Mouse (Mus musculus) cerebellum, adult 2 months (tissue): ENCODE data around the gene Cd82. TPM values are rescaled to one million over a fixed set of nuclear protein-coding genes. Genes with fewer than 3 reads are reported as not detected.

Source experiments
- DNase-seq, 2 experiments: peaks; one replicate each; pipeline ENCODE4 v3.0.0; 2021
- H3K27ac ChIP-seq: fragments of 200-500 bp; 2 replicates; pipeline ENCODE4 v1.5.1; 2012; ENCODE audit warnings: low read length, control low read depth, inconsistent platforms; ENCODE audit not compliant: insufficient read depth
- H3K27me3 ChIP-seq: fragments of 200-500 bp; 2 replicates; pipeline ENCODE4 v1.6.1; 2012; ENCODE audit warnings: inconsistent platforms, mild to moderate bottlenecking, low read length, moderate library complexity; ENCODE audit not compliant: control insufficient read depth, insufficient read depth
- H3K4me1 ChIP-seq: fragments of 200-500 bp; 2 replicates; pipeline ENCODE4 v1.6.1; 2011; ENCODE audit warnings: low read length; ENCODE audit not compliant: control insufficient read depth, insufficient read depth
- H3K4me3 ChIP-seq: fragments of 200-500 bp; replicated peaks from 2 replicates; pipeline ENCODE3; 2011; ENCODE audit warnings: mild to moderate bottlenecking, low read depth, low read length, control low read depth; ENCODE audit not compliant: insufficient read depth
- CTCF ChIP-seq: fragments of 200-500 bp; IDR thresholded peaks from 2 replicates; pipeline ENCODE4 v1.5.1; 2011; ENCODE audit warnings: low read depth, mild to moderate bottlenecking, control low read depth, low read length, moderate library complexity, borderline replicate concordance; ENCODE audit not compliant: insufficient read depth
- POLR2A ChIP-seq: fragments of 200-500 bp; IDR thresholded peaks from 2 replicates; pipeline ENCODE4 v1.6.1; 2011; ENCODE audit warnings: low read length, control low read depth, borderline replicate concordance; ENCODE audit not compliant: insufficient read depth
- WGBS: fragments of 180-500 bp; shearing (Covaris S2); methylation state at CpG from one replicate; pipeline ENCODE4 v1.1.7; 2018; 5-methylcytosine and 5-hydroxymethylcytosine counted together
- polyA plus RNA-seq: library from polyadenylated mRNA; depleted of rRNA; stranded (reverse); fragments of >200 nt; gene quantifications from 2 replicates; pipeline ENCODE4 v1.2.3, GENCODE M21; 2012

Gene Cd82
- polyA plus RNA-seq, 1 experiment: 47.4 TPM

- TF ChIP-seq CTCF (no peak), POLR2A (no peak)
- 63% methylated on average over 6 of the region's 6 CpGs for WGBS
- no peak for DNase-seq
- Histone ChIP-seq H3K4me3 (no peak overlapping the region), H3K27ac (no peak overlapping the region), H3K4me1 (no peaks in the 10 kb centered on the region), H3K27me3 (no peaks in the 10 kb centered on the region)
These were observed 24.6 kb downstream of the Cd82 start for GRCm38 (mm10) chr2:93438335-93438734.

- no peak for DNase-seq
- no peak for TF ChIP-seq CTCF
- no peak for TF ChIP-seq POLR2A
- H3K27ac ChIP-seq: no peak overlapping the region
These were observed 27.4 kb downstream of the Cd82 start for GRCm38 (mm10) chr2:93435577-93435976.

GRCm38 (mm10) chr2:93434896-93435295 is 28.0 kb downstream of the Cd82 start:
- no peak for TF ChIP-seq POLR2A
- no peak for TF ChIP-seq CTCF
- no peak for DNase-seq
- Histone ChIP-seq H3K27ac (no peak overlapping the region), H3K4me3 (no peak overlapping the region), H3K4me1 (no peaks in the 10 kb centered on the region), H3K27me3 (no peaks in the 10 kb centered on the region)
- 95% methylated on average over 3 of the region's 3 CpGs for WGBS

More at GRCm38 (mm10) chr2:93435577-93435976, 27.4 kb downstream of the Cd82 start:
- Histone ChIP-seq H3K4me3 (no peak overlapping the region), H3K4me1 (no peaks in the 10 kb centered on the region), H3K27me3 (no peaks in the 10 kb centered on the region)
- WGBS: 89% methylated on average over 4 of the region's 4 CpGs

DNA sequence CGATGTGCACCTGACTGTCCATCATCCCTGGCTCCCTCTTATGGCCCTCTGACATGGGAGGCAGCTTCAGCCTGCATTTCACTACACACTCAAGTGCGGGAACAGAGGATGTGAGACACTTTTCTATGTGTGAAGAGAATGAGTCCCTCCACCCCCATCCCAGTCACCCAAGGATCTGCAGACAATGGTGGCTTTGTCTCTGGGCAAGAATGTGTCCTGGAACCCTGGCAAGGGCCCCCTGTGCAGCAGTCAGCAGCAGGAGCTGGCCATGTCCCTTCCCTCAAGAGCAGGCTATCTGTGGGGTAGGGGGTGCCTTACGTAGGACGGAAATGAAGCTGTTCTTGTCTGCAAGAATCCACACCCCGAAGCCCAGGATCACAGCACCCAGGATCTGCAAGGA is 29.4 kb downstream of the Cd82 start:
- DNase-seq: no peak
- H3K27ac ChIP-seq: peak overlapping the region; percentile 51; the same call in 1 of the 2 replicates
- H3K27me3 ChIP-seq: no peaks in the 10 kb centered on the region
- no peaks in the 10 kb centered on the region for H3K4me1 ChIP-seq
- TF ChIP-seq POLR2A: no peak
- no peak for TF ChIP-seq CTCF
- no peak overlapping the region for H3K4me3 ChIP-seq
- 82% methylated on average over 5 of the region's 5 CpGs for WGBS

DNA sequence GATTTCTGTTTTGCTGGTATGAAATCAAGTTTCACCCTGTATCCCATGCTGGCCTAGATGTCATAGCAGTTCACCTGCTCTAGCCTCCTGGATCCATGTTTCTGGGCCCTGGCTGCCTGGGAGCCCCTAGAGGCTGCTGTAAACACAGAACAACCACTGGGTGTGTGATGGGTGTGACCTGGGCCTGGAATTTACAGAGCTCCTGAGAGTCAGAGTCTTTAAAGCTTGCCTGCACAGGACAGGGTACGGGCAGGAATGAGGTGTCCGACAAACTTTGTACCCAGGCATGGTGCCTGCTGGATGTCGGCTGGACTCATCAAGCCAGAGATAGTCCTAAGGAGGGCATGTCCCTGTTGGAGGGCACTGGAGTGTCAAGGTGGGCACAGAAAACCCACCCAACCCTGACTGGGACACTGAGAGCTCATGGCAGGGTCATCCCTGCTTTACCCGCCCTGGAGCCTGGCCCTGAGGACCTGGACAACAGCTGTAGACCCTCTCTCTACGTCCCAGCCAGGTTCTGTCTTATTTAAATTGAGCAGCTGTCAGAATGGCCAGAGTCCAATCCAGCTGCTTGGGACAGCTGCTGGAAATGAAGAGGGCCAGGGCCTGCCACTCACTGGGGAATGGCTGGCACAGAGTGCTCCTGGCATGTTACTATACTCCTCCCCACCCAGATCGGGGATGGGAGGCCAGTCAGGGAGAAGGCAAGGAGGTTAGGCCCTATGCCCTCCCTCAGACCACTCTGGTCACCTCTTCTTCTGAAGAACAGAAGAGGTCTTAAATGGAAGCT is 30.1 kb downstream of the Cd82 start:
- Histone ChIP-seq H3K27me3 (no peaks in the 10 kb centered on the region), H3K27ac (peak overlapping the region; percentile 51; the same call in 1 of the 2 replicates), H3K4me1 (no peaks in the 10 kb centered on the region), H3K4me3 (no peak overlapping the region)
- peak in 1 of 2 experiments; percentile 18 for DNase-seq
- no peak for TF ChIP-seq CTCF
- no peak for TF ChIP-seq POLR2A
- WGBS: 53% methylated on average over 6 of the region's 6 CpGs

DNA sequence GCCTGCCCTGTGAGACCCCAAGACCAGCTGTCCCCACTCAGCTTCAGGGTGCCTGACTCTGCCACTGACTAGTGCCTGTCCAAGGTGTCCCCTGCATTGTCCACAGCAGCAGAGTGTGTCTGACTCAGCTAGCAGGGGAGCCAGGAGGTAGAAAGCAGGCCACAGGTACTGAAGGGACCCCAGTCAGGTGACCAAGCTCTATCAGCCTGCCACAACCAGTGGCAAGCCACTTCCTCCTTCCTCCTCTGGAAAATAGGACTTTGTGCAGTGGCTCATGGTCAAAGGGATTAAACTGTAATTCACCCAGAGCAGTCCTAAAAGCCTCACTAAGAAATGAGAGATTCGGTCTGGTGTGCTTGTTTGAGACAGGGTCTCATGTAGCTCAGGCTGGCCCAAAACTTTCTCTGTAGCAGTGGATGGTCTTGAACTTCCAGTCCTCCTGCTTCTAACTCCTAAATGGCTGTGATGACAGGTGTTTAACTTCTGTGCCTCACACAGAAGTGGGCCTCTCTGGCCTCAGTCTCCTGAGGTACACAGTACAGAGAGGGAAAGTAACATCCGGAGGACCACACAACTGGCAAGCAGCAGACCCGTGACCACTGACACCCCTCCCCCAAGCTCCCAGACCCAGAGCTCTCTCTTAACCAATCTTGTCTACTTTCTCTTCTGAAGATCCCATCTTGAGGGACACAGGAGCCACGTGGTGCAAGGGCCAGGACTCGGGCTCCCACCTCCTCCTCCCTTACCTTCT is 31.2 kb downstream of the Cd82 start:
- WGBS: 77% methylated on average over 5 of the region's 5 CpGs
- no peaks in the 10 kb centered on the region for H3K4me1 ChIP-seq

DNA sequence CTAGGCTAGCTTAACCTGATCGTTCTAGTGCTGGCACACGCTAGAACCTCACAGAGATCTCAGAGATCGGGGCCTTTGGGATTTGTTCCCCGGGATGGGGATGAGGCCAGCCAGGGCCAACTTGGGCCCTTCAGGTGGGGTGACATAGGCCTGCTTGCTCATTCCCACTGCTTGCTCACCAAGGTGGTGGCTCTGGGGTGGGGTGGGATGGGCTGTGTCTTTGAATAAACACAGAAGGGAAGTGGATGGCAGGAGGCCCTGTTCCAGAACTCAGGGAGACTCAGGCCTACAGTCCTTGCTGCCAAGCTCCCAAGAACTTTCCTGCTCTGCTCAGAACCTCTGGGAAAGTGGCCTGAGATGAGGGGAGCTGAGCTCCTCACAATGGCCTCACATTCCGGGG is 31.9 kb downstream of the Cd82 start:
- no peak overlapping the region for H3K4me3 ChIP-seq
- H3K27me3 ChIP-seq: no peaks in the 10 kb centered on the region
- DNase-seq: no peak
- 85% methylated on average over 5 of the region's 5 CpGs for WGBS
- no peak overlapping the region for H3K27ac ChIP-seq
- no peaks in the 10 kb centered on the region for H3K4me1 ChIP-seq
- TF ChIP-seq CTCF (no peak), POLR2A (no peak)

More for the DNA sequence above, 31.2 kb downstream of the Cd82 start:
- no peaks in the 10 kb centered on the region for H3K27me3 ChIP-seq
- H3K27ac ChIP-seq: no peak overlapping the region
- DNase-seq: no peak
- TF ChIP-seq CTCF (no peak), POLR2A (no peak)
- H3K4me3 ChIP-seq: no peak overlapping the region

- Histone ChIP-seq H3K4me3 (no peak overlapping the region), H3K4me1 (no peaks in the 10 kb centered on the region), H3K27me3 (no peaks in the 10 kb centered on the region), H3K27ac (no peak overlapping the region)
- DNase-seq: no peak
- TF ChIP-seq CTCF (no peak), POLR2A (no peak)
- WGBS: 41% methylated on average over 11 of the region's 11 CpGs
These were observed 34.9 kb downstream of the Cd82 start for GRCm38 (mm10) chr2:93428004-93428531.
